Mouse (Mus musculus) adrenal gland (tissue): ENCODE data around the gene Srarp.

Source experiments
- intact Hi-C: fragments of 180-260 bp; cut with DNase I; formaldehyde crosslinking; loops from one replicate; pipeline ENCODE4 v1.15.1; 2025

The Srarp gene

GRCm38 (mm10) chr4:141458236-141458635 is 22.3 kb upstream of the Srarp start:
- intact Hi-C loops = no loop called here

- intact Hi-C loops = no loop called here
These were observed 20.5 kb upstream of the Srarp start for GRCm38 (mm10) chr4:141456193-141456938.

DNA sequence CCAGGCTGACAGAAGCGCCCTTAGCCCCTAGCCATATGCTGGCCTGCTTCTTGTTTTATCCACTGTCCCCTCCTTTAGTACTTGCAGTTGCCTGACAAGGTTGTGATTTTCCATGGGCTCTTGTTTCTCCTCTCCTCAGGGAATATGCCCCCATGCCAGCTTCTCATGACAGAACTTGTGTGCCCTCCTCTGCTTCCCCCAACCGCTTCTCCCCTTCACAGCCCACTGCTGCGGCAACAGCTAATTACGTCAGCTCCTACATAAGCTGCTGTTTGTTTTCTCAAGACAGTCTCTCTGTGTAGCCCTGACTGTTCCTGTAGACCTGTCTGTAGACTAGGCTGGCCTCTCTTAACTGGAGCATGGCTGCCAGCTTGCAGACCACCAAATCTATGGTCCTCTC is 19.6 kb upstream of the Srarp start:
- intact Hi-C loops = no loop called here

DNA sequence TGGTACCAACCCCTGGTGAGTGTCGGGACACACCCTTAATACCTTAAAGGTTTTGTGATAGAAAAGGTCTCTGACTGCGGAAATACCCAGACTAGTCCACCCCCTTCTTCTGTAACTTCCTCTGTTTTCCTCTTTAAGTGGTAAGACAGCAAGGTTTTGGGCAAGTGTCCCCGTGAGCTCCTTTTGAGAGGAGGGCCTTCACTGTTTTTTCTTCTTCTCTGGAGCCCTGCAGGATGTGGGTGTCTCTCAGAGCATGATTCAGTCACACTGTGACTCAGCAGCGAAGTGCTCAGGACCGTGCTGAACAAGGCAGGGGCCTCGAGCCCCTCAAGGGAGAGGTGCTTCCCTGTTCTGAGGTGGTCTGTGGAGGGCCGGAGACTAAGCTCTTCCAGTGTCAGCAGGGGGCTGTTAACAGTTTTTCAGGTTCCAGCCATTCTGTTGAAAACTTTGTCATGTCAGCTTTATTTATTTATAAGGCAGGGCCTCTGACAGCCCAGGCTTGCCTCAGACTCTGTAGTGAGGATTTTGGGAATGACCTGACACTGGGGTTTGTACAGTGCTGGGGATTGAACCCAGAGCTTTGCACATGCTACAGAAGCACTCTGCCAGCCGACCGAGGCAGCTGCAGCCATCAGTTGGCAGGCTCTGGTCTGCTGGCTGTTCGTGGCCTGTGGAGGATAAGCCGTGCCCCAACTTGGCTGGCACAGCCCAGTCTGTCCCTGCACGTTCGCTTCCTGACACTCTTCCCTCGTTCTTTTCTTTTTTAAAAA is 18.9 kb upstream of the Srarp start:
- intact Hi-C loops = no loop called here

GRCm38 (mm10) chr4:141451916-141452450 is 16.1 kb upstream of the Srarp start:
- intact Hi-C loops = no loop called here

GRCm38 (mm10) chr4:141451251-141451650 is 15.3 kb upstream of the Srarp start:
- intact Hi-C loops = no loop called here

- intact Hi-C loops = no loop called here
These were observed 10.3 kb upstream of the Srarp start for GRCm38 (mm10) chr4:141446211-141446610.

- intact Hi-C loops = no loop called here
These were observed 9.4 kb upstream of the Srarp start for GRCm38 (mm10) chr4:141445328-141445720.

GRCm38 (mm10) chr4:141444451-141445327 is 8.8 kb upstream of the Srarp start, which contains the start of gene Zbtb17:
Zbtb17 (plus strand) TSS chr4:141444654.
- intact Hi-C loops = no loop called here

GRCm38 (mm10) chr4:141443641-141444429 is 7.9 kb upstream of the Srarp start:
- intact Hi-C loops = no loop called here

GRCm38 (mm10) chr4:141440877-141441276 is 5.0 kb upstream of the Srarp start:
- intact Hi-C loops = no loop called here

- intact Hi-C loops = no loop called here
These were observed 3.3 kb upstream of the Srarp start for GRCm38 (mm10) chr4:141439083-141439803.

- intact Hi-C loops = loop anchor here (5.0 kb wide), 1 partner anchor 46 kb away; no protein-coding TSS in a partner anchor
These were observed 2.7 kb downstream of the Srarp start for GRCm38 (mm10) chr4:141433191-141433590.

DNA sequence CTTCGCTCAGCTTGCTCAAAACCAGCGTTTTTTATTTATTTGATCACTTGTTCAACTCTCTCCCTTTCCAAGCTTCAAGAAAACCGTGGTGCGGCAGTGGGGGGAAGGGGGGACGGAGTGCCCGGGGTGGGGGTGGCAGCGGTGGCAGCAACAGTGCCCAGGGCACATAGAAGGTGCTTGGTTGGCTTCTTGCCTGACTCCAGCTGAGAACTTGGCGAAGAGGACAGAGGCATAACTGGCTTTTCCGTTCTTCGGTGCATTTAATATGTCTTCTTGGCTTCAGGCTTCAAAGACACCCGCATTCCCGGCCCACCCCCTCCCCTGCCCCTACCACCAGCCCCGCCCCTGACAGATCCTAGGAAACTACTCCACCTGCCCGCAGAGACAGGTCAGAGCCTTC is 3.2 kb downstream of the Srarp start:
- intact Hi-C loops = loop anchor here (5.0 kb wide), 1 partner anchor 45 kb away; no protein-coding TSS in a partner anchor

DNA sequence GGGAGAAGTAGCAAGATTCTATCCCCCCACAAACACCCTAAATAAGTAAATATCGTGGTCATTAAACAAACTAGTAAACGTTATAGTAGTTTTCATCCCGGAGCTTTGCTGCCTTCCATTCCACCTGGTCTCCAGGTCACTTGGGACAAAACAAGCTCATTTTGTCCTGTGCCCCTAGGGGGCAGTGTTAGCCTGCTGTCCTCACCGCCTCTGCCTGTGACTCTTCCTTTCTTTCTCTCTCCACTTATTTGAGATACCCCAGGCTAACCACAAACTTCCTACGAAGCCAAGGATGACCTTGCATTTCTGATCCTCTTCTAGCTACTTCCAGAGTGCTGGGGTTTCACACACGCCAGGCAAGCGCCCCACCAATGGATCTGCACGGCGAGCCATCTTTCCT is 4.9 kb downstream of the Srarp start:
- intact Hi-C loops = loop anchor here (1.0 to 5.0 kb wide), 3 partner anchors 26 to 144 kb away; no protein-coding TSS in a partner anchor

GRCm38 (mm10) chr4:141429847-141430246 is 6.1 kb downstream of the Srarp start:
- intact Hi-C loops = loop anchor here (2.0 to 5.0 kb wide), 2 partner anchors 25 to 43 kb away; no protein-coding TSS in a partner anchor

- intact Hi-C loops = no loop called here
These were observed 6.5 kb downstream of the Srarp start for GRCm38 (mm10) chr4:141429381-141429780.

- intact Hi-C loops = no loop called here
These were observed 8.0 kb downstream of the Srarp start for GRCm38 (mm10) chr4:141427921-141428320.
